7 mouse cellular contexts compared by ENCODE assay signal in genomic region chr12:102704457-102705198, GRCm38 (mm10). TPM values are rescaled to one million over a fixed set of nuclear protein-coding genes. Genes with fewer than 3 reads are reported as not detected.
A peak's percentile ranks its signal among the peaks of the same experiment; 100 is the strongest.
DNase-seq lines count a peak whose midpoint lies in the region; ATAC-seq lines count a peak whose summit lies in the region.

Itpk1 (minus strand) TSS chr12:102704930.

- H3K36me3 ChIP-seq in forebrain, embryonic 11.5 days (ENCODE audit: control insufficient read depth, insufficient read depth, low read length) = no peaks in the 10 kb centered on the region
- H3K36me3 ChIP-seq in hindbrain, embryonic 13.5 days = no peaks in the 10 kb centered on the region
- H3K36me3 ChIP-seq in macrophage (ENCODE audit: inconsistent target) = no peaks in the 10 kb centered on the region

- H3K79me2 ChIP-seq in macrophage (ENCODE audit: inconsistent target) = peaks cover 45% of the 10 kb centered on the region

- H3K9ac ChIP-seq in forebrain, embryonic 11.5 days (ENCODE audit: low read length) = peak within 1 kb of the TSS; percentile 84
- peak within 1 kb of the TSS; percentile 83 for H3K9ac ChIP-seq in hindbrain, embryonic 13.5 days

- peak; percentile 79 for DNase-seq in NIH3T3 (ENCODE audit: low read depth)
- DNase-seq in c-Kit-positive CD71-positive TER-119-positive erythroid progenitor cells, embryonic 14.5 days (ENCODE audit: low spot score) = peak; percentile 40
- DNase-seq in forebrain, embryonic 11.5 days (ENCODE audit: low spot score) = peak; percentile 84
- no peak for DNase-seq in left cerebral cortex, adult 8-10 months (ENCODE audit: low spot score in 2 of 2)
- peak; percentile 66 for DNase-seq in right cerebral cortex, adult 18-20 months

- peaks cover 10% of the 10 kb centered on the region for H3K4me1 ChIP-seq in forebrain, embryonic 11.5 days (replicated peaks; ENCODE audit: control insufficient read depth, insufficient read depth, low read length)
- peaks cover 47% of the 10 kb centered on the region for H3K4me1 ChIP-seq in hindbrain, embryonic 13.5 days (replicated peaks)

- peak within 1 kb of the TSS; percentile 92 for H3K4me2 ChIP-seq in forebrain, embryonic 11.5 days (ENCODE audit: low read depth, low read length, severe bottlenecking)
- H3K4me2 ChIP-seq in hindbrain, embryonic 13.5 days = peak within 1 kb of the TSS; percentile 87

- H3K27me3 ChIP-seq in forebrain, embryonic 11.5 days (ENCODE audit: control insufficient read depth, insufficient read depth, low read length) = no peaks in the 10 kb centered on the region
- H3K27me3 ChIP-seq in hindbrain, embryonic 13.5 days = peaks cover 9% of the 10 kb centered on the region; the same call in 1 of the 2 replicates

- peak; percentile 80 for ATAC-seq in forebrain, embryonic 11.5 days (replicated peaks; ENCODE audit: low FRiP score)
- peak; percentile 83 for ATAC-seq in hindbrain, embryonic 13.5 days (ENCODE audit: low FRiP score)

- peak within 1 kb of the TSS; percentile 46; the same call in 1 of the 2 replicates for H3K27ac ChIP-seq in forebrain, embryonic 11.5 days (ENCODE audit: low read depth, low read length)
- peak within 1 kb of the TSS; percentile 92 for H3K27ac ChIP-seq in hindbrain, embryonic 13.5 days
- peak within 1 kb of the TSS; percentile 35; the same call in 1 of the 2 replicates for H3K27ac ChIP-seq in macrophage

- peak within 1 kb of the TSS; percentile 73 for H3K4me3 ChIP-seq in forebrain, embryonic 11.5 days (ENCODE audit: low read depth, low read length)
- H3K4me3 ChIP-seq in hindbrain, embryonic 13.5 days = peak within 1 kb of the TSS; percentile 69
- H3K4me3 ChIP-seq in macrophage (ENCODE audit: inconsistent target) = peak within 1 kb of the TSS; percentile 40

- H3K9me3 ChIP-seq in forebrain, embryonic 11.5 days (ENCODE audit: control insufficient read depth, low read length) = no peaks in the 10 kb centered on the region
- H3K9me3 ChIP-seq in hindbrain, embryonic 13.5 days = no peaks in the 10 kb centered on the region

- 0% methylated on average over 68 of the region's 105 CpGs for WGBS in forebrain, embryonic 11.5 days
- under 1% methylated on average over 78 of the region's 105 CpGs for WGBS in hindbrain, embryonic 13.5 days
- WGBS in macrophage (ENCODE audit: missing documents) = 1% methylated on average over 58 of the region's 105 CpGs

RNA-seq across cellular contexts. Expression of gene Itpk1, which starts in this region (rescaled TPM):
- 19.6 and 21.5 TPM in 2 replicates for polyA plus RNA-seq in forebrain, embryonic 11.5 days (2014; fragmentation: Nextera tagmentation; extraction: Ambion mirVana)
- polyA plus RNA-seq in hindbrain, embryonic 13.5 days (2015; fragmentation: Nextera tagmentation; extraction: Ambion mirVana) = 23.0 and 23.4 TPM in 2 replicates
- 10 to 100 TPM; 58.8 to 68.2 (median 62.5) TPM for total RNA-seq in left cerebral cortex, adult 8-10 months (2022)
- 10 to 100 TPM in 19 of 26 experiments, 1 to 10 TPM in 7; 2.3 to 25.1 (median 14.1) TPM for total RNA-seq in macrophage (2018; cell fraction: chromatin; rRNA removed)
- total RNA-seq in macrophage (2018; cell fraction: cytosol; rRNA removed) = 10 to 100 TPM in 23 of 26 experiments, 1 to 10 TPM in 3; 7.0 to 25.8 (median 15.6) TPM
- total RNA-seq in macrophage (2018; cell fraction: nucleus; rRNA removed) = 10 to 100 TPM in 20 of 26 experiments, 1 to 10 TPM in 6; 4.3 to 23.7 (median 13.7) TPM
- polyA plus RNA-seq in macrophage (2018) = 10.4 to 13.5 TPM (median 12.1 TPM) in 3 replicates

Comparison
In these comparisons a context has a peak if more than half of its experiments do, and no peak if none do; other contexts are left out.
1. DNase-seq: peak in NIH3T3 (single experiment), c-Kit-positive CD71-positive TER-119-positive erythroid progenitor cells, embryonic 14.5 days (single experiment), forebrain, embryonic 11.5 days (single experiment) and right cerebral cortex, adult 18-20 months (single experiment); none in left cerebral cortex, adult 8-10 months (0 of 2).
2. H3K27ac ChIP-seq: peak in every context shown above with its lines; median percentile 92 in hindbrain, embryonic 13.5 days; 46 in forebrain, embryonic 11.5 days; 35 in macrophage.
3. Peak in every context shown above with its lines, with median percentiles within 50 percentile points of each other: H3K4me3 ChIP-seq.